ENCODE assay signal across 38 mouse cellular contexts in the genomic region with DNA sequence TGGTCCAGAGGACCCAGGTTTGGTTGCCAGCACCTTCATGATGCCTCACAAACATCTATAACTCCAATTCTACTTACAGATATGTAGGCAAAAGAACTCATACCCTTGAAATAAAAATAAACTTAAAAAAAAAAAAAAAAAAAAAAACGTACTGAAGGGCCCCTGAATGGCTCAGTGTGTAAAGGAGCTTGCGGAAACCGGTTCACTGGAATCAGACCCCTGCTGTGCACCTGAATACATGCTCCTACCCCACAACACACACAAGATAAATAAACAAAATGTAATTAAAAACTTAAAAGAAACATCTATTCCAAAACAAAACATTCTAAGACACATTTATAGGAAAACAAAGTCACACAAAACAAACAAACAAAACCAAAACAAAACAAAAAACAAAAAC. TPM values are rescaled to one million over a fixed set of nuclear protein-coding genes. Genes with fewer than 3 reads are reported as not detected.
"Had no signal": no experiment of that assay in that cellular context is flagged by ENCODE, and none has a peak within 500 bp of the region (broad histone marks: within the 10 kb centered on the region; RNA-seq: fewer than 3 reads in every experiment).

No protein-coding gene starts in this region.

- H3K9me3 ChIP-seq: heart, embryonic 13.5 days; heart, embryonic 15.5 days; hindbrain, embryonic 15.5 days; intestine, embryonic 15.5 days had no signal

- H3K27ac ChIP-seq: heart, embryonic 13.5 days; heart, embryonic 15.5 days; hindbrain, embryonic 10.5 days; hindbrain, embryonic 12.5 days; hindbrain, embryonic 13.5 days; hindbrain, embryonic 14.5 days; hindbrain, embryonic 15.5 days; hindbrain, postnatal 0 days; intestine, embryonic 15.5 days; kidney, embryonic 15.5 days; kidney, postnatal 0 days; layer of hippocampus, adult 2 months; left cerebral cortex, adult 2 months had no signal

- DNase-seq: heart, postnatal 10 days; heart, postnatal 14 days; heart, postnatal 36 days; heart, postnatal 4 days; kidney, adult 11 months; kidney, adult 18-20 months; kidney, adult 2 months; kidney, adult 8-10 months; kidney, adult 9 months; kidney, postnatal 10 days; kidney, postnatal 14 days; kidney, postnatal 25 days; kidney, postnatal 36 days; kidney, postnatal 4 days; layer of hippocampus, adult 9-11 months; layer of hippocampus, postnatal 36 days had no signal

- H3K4me1 ChIP-seq: heart, embryonic 12.5 days; heart, embryonic 13.5 days; heart, embryonic 15.5 days; hindbrain, embryonic 10.5 days; hindbrain, embryonic 12.5 days; hindbrain, embryonic 13.5 days; hindbrain, embryonic 15.5 days; intestine, embryonic 15.5 days; kidney, embryonic 15.5 days had no signal

- H3K4me3 ChIP-seq: heart, embryonic 12.5 days; heart, embryonic 13.5 days; heart, embryonic 15.5 days; hindbrain, embryonic 10.5 days; hindbrain, embryonic 12.5 days; hindbrain, embryonic 13.5 days; hindbrain, embryonic 15.5 days; intestine, embryonic 15.5 days; kidney, embryonic 15.5 days; layer of hippocampus, adult 2 months; left cerebral cortex, adult 2 months had no signal

- H3K9ac ChIP-seq: heart, embryonic 12.5 days; heart, embryonic 13.5 days; heart, embryonic 15.5 days; hindbrain, embryonic 12.5 days; hindbrain, embryonic 13.5 days; hindbrain, embryonic 14.5 days; hindbrain, embryonic 15.5 days; intestine, embryonic 15.5 days; kidney, embryonic 15.5 days had no signal

- H3K36me3 ChIP-seq: heart, embryonic 12.5 days; heart, embryonic 13.5 days; heart, embryonic 15.5 days; hindbrain, embryonic 10.5 days; hindbrain, embryonic 12.5 days; hindbrain, embryonic 13.5 days; hindbrain, embryonic 15.5 days; intestine, embryonic 15.5 days; kidney, embryonic 15.5 days had no signal

RNA-seq across cellular contexts. Expression of gene Zscan5b, which starts 1.9 kb away (rescaled TPM):
- total RNA-seq: heart, postnatal 10 days; heart, postnatal 14 days; heart, postnatal 25 days; heart, postnatal 36 days; heart, postnatal 4 days; hematopoietic stem cell, adult 5-6 weeks; hindbrain, postnatal 0 days; layer of hippocampus, adult 18-20 months; layer of hippocampus, adult 2 months; layer of hippocampus, adult 8-10 months; layer of hippocampus, postnatal 10 days; layer of hippocampus, postnatal 25 days; layer of hippocampus, postnatal 36 days; left cerebral cortex, adult 18-20 months; left cerebral cortex, adult 2 months; left cerebral cortex, adult 8-10 months had no signal

RNA-seq across cellular contexts. Expression of gene Galp, which starts 23.3 kb away (rescaled TPM):
- total RNA-seq: heart, postnatal 10 days; heart, postnatal 14 days; heart, postnatal 25 days; heart, postnatal 36 days; heart, postnatal 4 days; hematopoietic stem cell, adult 5-6 weeks; hindbrain, postnatal 0 days; layer of hippocampus, adult 18-20 months; layer of hippocampus, adult 2 months; layer of hippocampus, adult 8-10 months; layer of hippocampus, postnatal 10 days; layer of hippocampus, postnatal 25 days; layer of hippocampus, postnatal 36 days; left cerebral cortex, adult 18-20 months; left cerebral cortex, adult 2 months; left cerebral cortex, adult 8-10 months had no signal

RNA-seq across cellular contexts. Expression of gene Epp13, which starts 32.4 kb away (rescaled TPM):
- total RNA-seq: heart, postnatal 10 days; heart, postnatal 14 days; heart, postnatal 25 days; heart, postnatal 36 days; heart, postnatal 4 days; hematopoietic stem cell, adult 5-6 weeks; hindbrain, postnatal 0 days; layer of hippocampus, adult 18-20 months; layer of hippocampus, adult 2 months; layer of hippocampus, adult 8-10 months; layer of hippocampus, postnatal 10 days; layer of hippocampus, postnatal 25 days; layer of hippocampus, postnatal 36 days; left cerebral cortex, adult 18-20 months; left cerebral cortex, adult 2 months; left cerebral cortex, adult 8-10 months had no signal
